Mouse (Mus musculus): ENCODE results near the gene 2810004N23Rik.
A peak's percentile ranks its signal among the peaks of the same experiment; 100 is the strongest.

The 2810004N23Rik gene

DNA sequence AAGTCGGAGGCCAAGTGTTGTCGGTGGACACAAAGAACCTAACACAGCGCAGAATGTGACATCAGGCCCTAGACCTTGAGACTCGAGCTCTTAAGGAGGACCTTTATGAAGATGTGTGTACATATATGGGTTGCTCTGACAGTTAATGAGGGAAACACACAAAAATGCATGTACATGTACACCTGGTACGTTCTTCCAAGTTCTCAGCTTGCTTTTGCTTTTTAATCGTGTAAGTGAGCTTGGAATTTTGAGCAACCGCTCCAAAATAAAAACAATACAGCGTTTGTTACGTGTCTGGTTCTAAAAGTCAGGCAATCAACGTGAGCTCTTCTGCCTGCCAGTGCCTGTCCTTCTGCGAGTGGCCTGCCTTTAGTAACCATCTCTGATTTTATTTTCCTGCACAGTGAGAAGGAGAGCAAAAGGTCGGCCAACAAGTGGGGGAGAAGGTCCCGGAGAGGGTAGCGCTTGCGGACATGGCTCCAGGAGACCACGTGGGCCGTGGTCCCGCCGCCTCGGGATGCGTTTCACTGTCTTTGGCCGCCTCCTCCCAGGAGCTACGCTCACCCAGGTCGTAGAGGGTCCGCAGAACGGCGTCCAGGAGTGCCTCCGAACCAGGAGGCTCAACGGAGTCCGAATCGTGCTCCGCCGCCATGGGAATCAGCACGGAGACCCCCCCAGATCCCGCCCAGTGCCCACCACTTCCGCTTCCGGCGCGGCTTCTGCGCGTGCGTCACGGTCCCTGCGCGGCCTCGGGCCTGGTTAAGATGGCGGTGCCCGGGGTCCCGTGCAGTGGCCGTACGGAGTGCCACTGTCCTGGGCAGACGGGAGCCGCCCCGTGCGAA is at the start of gene 2810004N23Rik, which contains the start of gene Gnpat:
2810004N23Rik (minus strand) TSS at position 800 of the 842 bp plus-strand sequence.
Gnpat (plus strand) TSS at position 713 of the 842 bp plus-strand sequence.
- DNase-seq (ENCODE audit: inconsistent ontology term): peak; percentile 95

GRCm38 (mm10) chr8:124911938-124912872 is 49.3 kb upstream of the 2810004N23Rik start:
- DNase-seq (ENCODE audit: inconsistent ontology term): peak; percentile 39

DNA sequence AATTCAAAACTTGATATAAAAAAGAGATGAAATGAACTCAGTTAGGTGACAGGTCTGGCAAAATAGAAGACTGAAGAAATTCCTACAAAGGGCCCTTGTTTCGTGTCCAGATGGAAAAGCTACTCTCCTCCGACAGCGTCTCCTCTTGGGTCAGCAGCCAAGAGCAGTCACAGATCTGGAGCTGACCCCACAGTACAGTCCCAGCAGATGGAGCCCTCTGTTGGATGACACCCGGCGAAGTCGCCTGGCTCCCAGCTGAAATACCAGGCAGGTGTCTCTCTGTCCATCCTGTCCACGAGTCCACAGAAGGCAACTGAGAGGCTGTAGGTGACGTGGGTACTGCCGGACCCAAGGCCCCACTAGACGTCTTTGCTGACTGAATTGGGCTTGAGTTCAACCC is 47.4 kb upstream of the 2810004N23Rik start:
- DNase-seq (ENCODE audit: inconsistent ontology term): no peak

DNA sequence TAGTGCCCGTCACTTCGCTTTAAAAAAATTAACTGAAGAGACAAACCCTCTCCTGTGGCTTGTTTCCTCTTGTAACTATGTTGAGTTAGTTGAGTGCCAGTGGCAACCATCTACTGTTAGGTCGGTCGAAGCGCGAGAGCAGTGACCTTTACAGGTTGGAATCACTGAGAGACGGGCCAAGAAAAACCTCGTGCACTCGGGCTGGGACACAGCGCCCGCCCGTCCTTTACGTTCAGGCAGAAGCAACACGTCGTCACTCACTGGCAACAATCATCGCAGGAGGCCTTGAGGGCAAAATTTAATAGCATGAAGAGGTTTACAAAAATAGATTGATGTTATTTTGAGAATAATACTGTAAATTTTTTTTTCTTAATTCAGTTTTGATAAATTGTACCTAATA is 47.0 kb upstream of the 2810004N23Rik start:
- DNase-seq (ENCODE audit: inconsistent ontology term): no peak

DNA sequence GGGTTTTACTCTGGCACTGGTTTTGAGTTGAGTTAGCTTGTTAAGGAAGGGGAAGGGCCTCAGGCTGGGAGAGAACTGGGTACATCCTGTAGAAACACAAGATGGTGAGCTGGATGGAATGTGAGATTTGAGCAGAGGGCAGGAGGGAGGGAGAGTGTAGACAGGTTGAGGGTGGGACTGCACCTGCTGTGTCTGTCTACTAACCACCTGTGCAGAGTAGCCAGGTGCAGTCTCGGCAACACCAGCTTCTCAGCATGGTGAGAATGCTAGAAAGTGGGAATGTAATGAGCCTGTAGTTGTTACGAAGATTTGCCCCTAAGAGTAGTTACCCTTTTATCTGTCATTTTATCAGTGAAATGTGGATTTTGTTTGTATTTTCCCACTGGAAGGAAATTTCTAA is 42.6 kb upstream of the 2810004N23Rik start:
- no peak for DNase-seq (ENCODE audit: inconsistent ontology term)

DNA sequence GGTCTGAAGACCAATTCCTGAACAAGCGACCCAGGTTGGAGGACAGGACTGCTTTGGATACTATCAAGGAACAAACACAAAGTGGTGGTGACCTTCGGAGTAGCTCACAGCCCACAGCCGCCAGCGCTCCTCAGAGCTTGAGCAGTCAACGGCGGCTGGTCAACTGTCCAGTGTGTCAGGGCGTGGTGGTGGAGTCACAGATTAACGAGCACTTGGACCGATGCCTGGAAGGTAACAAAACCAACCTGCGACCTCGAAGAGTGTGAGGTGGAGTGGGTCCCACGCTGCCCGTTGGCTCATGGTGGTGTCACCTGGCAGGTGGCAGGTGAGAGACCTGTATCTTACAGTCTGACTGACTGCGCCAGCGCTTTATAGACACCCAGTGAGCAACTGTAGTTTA is 40.3 kb upstream of the 2810004N23Rik start:
- no peak for DNase-seq (ENCODE audit: inconsistent ontology term)

GRCm38 (mm10) chr8:124898251-124898905 is 35.5 kb upstream of the 2810004N23Rik start:
- DNase-seq (ENCODE audit: inconsistent ontology term): no peak

- DNase-seq (ENCODE audit: inconsistent ontology term): peak; percentile 98
These were observed 34.7 kb upstream of the 2810004N23Rik start, which contains the start of the genes Exoc8 and Sprtn for GRCm38 (mm10) chr8:124897386-124898250. Gene Exoc8 (minus strand): TSS chr8:124897705. Gene Sprtn (plus strand): TSS chr8:124897886.

- peak; percentile 77 for DNase-seq (ENCODE audit: inconsistent ontology term)
These were observed 33.9 kb upstream of the 2810004N23Rik start for GRCm38 (mm10) chr8:124896632-124897385.

DNA sequence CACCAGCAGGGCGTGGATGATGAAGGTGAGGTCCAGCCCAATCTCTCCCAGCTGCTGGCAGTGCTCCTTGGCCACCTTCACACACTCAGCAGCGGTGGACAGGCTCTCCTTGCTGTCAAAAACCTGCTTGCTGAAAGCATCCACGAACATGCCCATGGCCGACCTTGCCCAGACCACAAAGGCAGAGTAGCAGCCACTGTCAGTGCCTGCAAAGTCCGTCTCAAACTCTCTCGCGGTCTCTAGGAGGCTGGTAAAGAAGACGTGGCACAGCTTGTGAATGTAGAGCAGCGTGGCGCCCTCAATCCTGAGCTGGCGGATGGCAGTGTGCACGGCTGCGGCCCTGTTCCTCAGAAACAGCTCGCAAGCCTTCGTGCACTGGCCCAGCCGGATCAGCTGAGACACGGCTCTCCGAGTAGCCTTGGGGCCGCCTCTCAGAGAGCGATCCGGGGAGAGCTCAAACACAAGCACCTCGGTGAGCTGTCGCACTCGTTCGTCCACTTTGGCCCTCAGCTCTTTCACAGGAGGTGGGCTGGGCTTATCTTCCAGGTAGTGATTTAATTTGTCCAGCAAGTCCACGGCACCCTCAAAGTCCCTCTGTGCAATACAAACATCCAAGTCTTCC is 33.2 kb upstream of the 2810004N23Rik start:
- DNase-seq (ENCODE audit: inconsistent ontology term): no peak

DNA sequence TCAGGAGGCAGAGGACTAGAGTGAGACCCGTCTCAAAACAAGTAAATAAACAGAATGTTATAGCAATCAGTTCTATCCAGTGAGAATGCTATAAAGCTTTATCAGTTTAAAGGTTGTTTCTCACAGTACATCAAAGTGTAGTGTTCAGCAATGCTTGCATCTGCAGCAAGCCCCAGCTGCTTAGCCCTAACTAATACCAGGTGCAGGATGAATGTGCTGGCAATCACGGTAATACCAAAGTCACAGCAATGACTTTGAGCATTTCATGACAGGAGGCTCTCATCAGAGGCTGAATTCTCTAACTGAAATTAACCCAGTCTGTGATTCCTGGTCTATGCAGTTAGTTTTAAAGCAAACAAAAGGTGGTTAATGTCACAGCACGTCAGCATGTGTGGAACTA is 29.7 kb upstream of the 2810004N23Rik start:
- DNase-seq (ENCODE audit: inconsistent ontology term): no peak

- DNase-seq (ENCODE audit: inconsistent ontology term): no peak
These were observed 25.5 kb upstream of the 2810004N23Rik start for GRCm38 (mm10) chr8:124888385-124888784.

- DNase-seq (ENCODE audit: inconsistent ontology term): no peak
These were observed 16.1 kb upstream of the 2810004N23Rik start for GRCm38 (mm10) chr8:124878946-124879526.

GRCm38 (mm10) chr8:124878141-124878540 is 15.2 kb upstream of the 2810004N23Rik start:
- no peak for DNase-seq (ENCODE audit: inconsistent ontology term)

- DNase-seq (ENCODE audit: inconsistent ontology term): no peak
These were observed 9.8 kb upstream of the 2810004N23Rik start for GRCm38 (mm10) chr8:124872690-124873089.

- no peak for DNase-seq (ENCODE audit: inconsistent ontology term)
These were observed 9.2 kb upstream of the 2810004N23Rik start for GRCm38 (mm10) chr8:124872081-124872480.

DNA sequence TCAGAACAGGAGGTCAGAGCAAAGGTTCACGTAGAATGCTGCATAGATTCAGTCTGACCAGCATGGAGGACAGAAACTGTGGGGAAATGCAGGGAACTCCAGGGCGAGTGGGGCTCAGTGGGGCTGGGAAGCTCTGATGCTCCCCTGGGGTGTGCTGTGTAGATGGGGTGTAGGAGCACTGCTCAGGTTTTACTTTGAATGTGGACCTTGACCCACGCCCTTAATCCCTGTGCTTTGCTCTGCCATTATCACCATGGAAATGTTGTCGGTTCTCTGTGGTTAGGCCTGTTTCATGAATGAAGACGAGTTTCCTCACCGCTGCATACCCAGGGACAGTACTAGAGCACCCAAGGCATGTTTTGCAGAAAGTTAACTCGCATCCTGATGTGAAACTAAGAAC is 8.6 kb upstream of the 2810004N23Rik start:
- DNase-seq (ENCODE audit: inconsistent ontology term): no peak

DNA sequence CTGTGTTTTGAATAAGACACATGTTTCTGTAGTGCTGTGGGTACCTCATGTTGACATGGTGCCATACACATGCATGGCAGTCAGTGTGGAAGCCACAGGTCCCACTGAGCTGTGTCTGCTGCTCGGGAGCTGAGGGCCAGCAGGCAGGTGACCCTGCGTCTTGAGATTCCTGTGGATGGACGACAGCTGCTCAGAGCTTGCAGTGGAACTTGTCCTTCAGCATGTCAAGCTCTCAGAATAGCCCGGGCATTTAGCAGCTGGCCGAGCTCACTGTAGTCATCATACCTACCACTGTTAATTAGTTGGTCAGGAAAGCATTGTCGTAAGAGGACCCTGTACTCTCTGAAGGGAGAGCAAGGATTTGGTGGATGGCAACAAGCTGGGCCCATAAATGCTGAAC is 6.8 kb upstream of the 2810004N23Rik start:
- no peak for DNase-seq (ENCODE audit: inconsistent ontology term)

DNA sequence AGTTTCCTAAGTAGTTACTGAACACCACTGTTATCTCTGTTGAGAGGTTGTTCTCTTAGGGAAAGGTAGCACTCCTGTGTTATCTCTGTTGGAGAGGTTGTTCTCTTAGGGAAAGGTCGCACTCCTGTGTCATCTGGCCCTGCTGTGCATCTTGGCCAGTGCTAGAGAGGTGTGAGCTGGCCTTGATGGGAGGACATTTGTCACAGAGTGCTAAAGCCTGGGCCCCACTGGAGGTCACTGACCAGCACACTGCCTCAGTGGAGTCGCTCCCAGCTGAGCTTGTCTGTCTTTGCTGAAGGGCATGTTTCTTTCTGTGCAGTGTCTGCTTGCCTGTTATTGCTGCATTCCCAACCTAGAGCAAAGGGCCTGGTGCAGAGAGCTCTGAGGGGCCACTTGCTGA is 4.2 kb upstream of the 2810004N23Rik start:
- DNase-seq (ENCODE audit: inconsistent ontology term): no peak

Measured in Muller cell, postnatal 12 days (primary cell).